Comparison of ENCODE assay signal across 22 mouse cellular contexts in the genomic region with DNA sequence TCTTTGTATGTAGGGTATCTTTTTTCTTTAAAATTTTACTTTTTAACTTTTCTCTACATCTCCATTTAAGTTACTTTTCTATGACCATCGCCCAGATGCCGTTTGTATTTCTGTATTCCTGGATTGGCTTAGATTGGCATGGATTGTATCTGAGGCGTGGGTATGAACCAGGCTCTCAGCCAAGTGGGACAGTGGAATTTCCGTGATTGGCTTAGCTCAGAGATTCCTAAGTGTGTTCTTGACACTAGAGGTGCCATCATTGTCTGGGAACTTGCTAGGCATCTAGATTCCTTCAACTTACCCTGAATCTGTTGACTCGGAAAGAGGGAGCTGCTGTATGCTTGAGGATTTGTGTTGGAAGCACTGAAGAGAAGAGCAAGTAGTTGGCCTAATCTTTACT. TPM values are rescaled to one million over a fixed set of nuclear protein-coding genes. Genes with fewer than 3 reads are reported as not detected.
DNase-seq lines count a peak whose midpoint lies in the region; ATAC-seq and TF ChIP-seq lines count a peak whose summit lies in the region.
"Had no signal": no experiment of that assay in that cellular context is flagged by ENCODE, and none has a peak within 500 bp of the region (broad histone marks: within the 10 kb centered on the region; RNA-seq: fewer than 3 reads in every experiment).

No protein-coding gene starts in this region.

- DNase-seq in cerebellum, postnatal 14 days = peak; percentile 34 to 61
- DNase-seq in cerebellum, adult 9-10 months = no peak
- DNase-seq in frontal cortex, postnatal 14 days (ENCODE audit: low spot score in 2 of 2) = no peak
- DNase-seq in right cerebral cortex, postnatal 10 days (ENCODE audit: low spot score in 2 of 2) = peak; percentile 48 to 55
- no peak for DNase-seq in right cerebral cortex, postnatal 36 days (ENCODE audit: low spot score in 2 of 2)
- no peak for DNase-seq in forebrain, postnatal 0 days
- DNase-seq: adrenal gland, adult 2 months; kidney, adult 2 months; kidney, postnatal 14 days; layer of hippocampus, postnatal 36 days; lung, adult 18-20 months; lung, postnatal 10 days; thymus, postnatal 4 days had no signal

- H3K4me2 ChIP-seq in forebrain, postnatal 0 days (ENCODE audit: low read depth) = peak overlapping the region; percentile 34
- no peak overlapping the region for H3K4me2 ChIP-seq in kidney, embryonic 14.5 days (replicated peaks; ENCODE audit: low read depth, low read length)
- H3K4me2 ChIP-seq: hindbrain, embryonic 15.5 days; limb, embryonic 13.5 days; liver, embryonic 12.5 days; midbrain, embryonic 11.5 days; stomach, embryonic 15.5 days had no signal

- peak; percentile 36 for ATAC-seq in frontal cortex, adult (ENCODE audit: low TSS enrichment)
- ATAC-seq in forebrain, postnatal 0 days = no peak
- no peak for ATAC-seq in kidney, embryonic 14.5 days (ENCODE audit: low FRiP score, low TSS enrichment)
- ATAC-seq: liver, embryonic 12.5 days had no signal

- no peak for TF ChIP-seq CTCF in forebrain, postnatal 0 days (IDR thresholded peaks at IDR 0.05; ENCODE audit: low read depth)

- H3K36me3 ChIP-seq in forebrain, postnatal 0 days (ENCODE audit: insufficient read depth) = peaks cover 21% of the 10 kb centered on the region
- H3K36me3 ChIP-seq in kidney, embryonic 14.5 days (ENCODE audit: control insufficient read depth, insufficient read depth, low read length) = no peaks in the 10 kb centered on the region
- H3K36me3 ChIP-seq: heart, embryonic 10.5 days; limb, embryonic 13.5 days; liver, embryonic 12.5 days; stomach, embryonic 15.5 days had no signal

- H3K4me1 ChIP-seq in forebrain, postnatal 0 days (ENCODE audit: insufficient read depth) = peaks cover 29% of the 10 kb centered on the region
- H3K4me1 ChIP-seq in kidney, embryonic 14.5 days (ENCODE audit: control insufficient read depth, insufficient read depth, low read length) = no peaks in the 10 kb centered on the region
- H3K4me1 ChIP-seq: stomach, embryonic 15.5 days had no signal

- WGBS in forebrain, postnatal 0 days = 36% methylated on average over 5 of the region's 5 CpGs
- 80% methylated on average over 5 of the region's 5 CpGs for WGBS in kidney, embryonic 14.5 days

- no peaks in the 10 kb centered on the region for H3K9me3 ChIP-seq in forebrain, postnatal 0 days (ENCODE audit: low read length)
- H3K9me3 ChIP-seq in kidney, embryonic 14.5 days (ENCODE audit: control insufficient read depth, low read length) = no peaks in the 10 kb centered on the region
- H3K9me3 ChIP-seq: heart, embryonic 10.5 days; hindbrain, embryonic 15.5 days; limb, embryonic 13.5 days; liver, embryonic 12.5 days; stomach, embryonic 15.5 days had no signal

- no peak overlapping the region for H3K4me3 ChIP-seq in forebrain, postnatal 0 days (ENCODE audit: low read depth, low read length)
- H3K4me3 ChIP-seq in kidney, embryonic 14.5 days (ENCODE audit: low read length) = no peak overlapping the region
- H3K4me3 ChIP-seq: heart, embryonic 10.5 days; hindbrain, embryonic 15.5 days; limb, embryonic 13.5 days; liver, embryonic 12.5 days; stomach, embryonic 15.5 days had no signal

- H3K27ac ChIP-seq in forebrain, postnatal 0 days (ENCODE audit: low read depth, low read length) = no peak overlapping the region
- H3K27ac ChIP-seq in kidney, embryonic 14.5 days (ENCODE audit: low read depth, low read length) = no peak overlapping the region
- H3K27ac ChIP-seq: heart, embryonic 10.5 days; hindbrain, embryonic 15.5 days; limb, embryonic 13.5 days; liver, embryonic 12.5 days; stomach, embryonic 15.5 days had no signal

- H3K27me3 ChIP-seq in forebrain, postnatal 0 days (ENCODE audit: insufficient read depth, low read length) = no peaks in the 10 kb centered on the region
- H3K27me3 ChIP-seq in kidney, embryonic 14.5 days (ENCODE audit: control insufficient read depth, insufficient read depth, low read length) = peaks cover 12% of the 10 kb centered on the region
- H3K27me3 ChIP-seq: hindbrain, embryonic 15.5 days had no signal

- no peak overlapping the region for H3K9ac ChIP-seq in forebrain, postnatal 0 days
- no peak overlapping the region for H3K9ac ChIP-seq in kidney, embryonic 14.5 days (ENCODE audit: low read depth, low read length)
- H3K9ac ChIP-seq: hindbrain, embryonic 15.5 days; limb, embryonic 13.5 days; liver, embryonic 12.5 days; stomach, embryonic 15.5 days had no signal

RNA-seq across cellular contexts. Expression of gene Slain1, which starts 5.4 kb away (rescaled TPM):
- 100 and 104 TPM in 2 replicates for total RNA-seq in forebrain, postnatal 0 days (2014; rRNA removed)
- 42.6 and 44.2 TPM in 2 replicates for polyA plus RNA-seq in forebrain, postnatal 0 days (2015; fragmentation: Nextera tagmentation; extraction: Ambion mirVana)
- 4.0 and 5.8 TPM in 2 replicates for polyA plus RNA-seq in kidney, embryonic 14.5 days (2014; fragmentation: Nextera tagmentation; extraction: Ambion mirVana)
- total RNA-seq: gastrocnemius, adult 8-10 months had no signal

Comparison
In these comparisons a context has a peak if more than half of its experiments do, and no peak if none do; other contexts are left out.
1. DNase-seq: peak in cerebellum, postnatal 14 days (2 of 2) and right cerebral cortex, postnatal 10 days (2 of 2); none in cerebellum, adult 9-10 months (single experiment), frontal cortex, postnatal 14 days (0 of 2), right cerebral cortex, postnatal 36 days (0 of 2) and forebrain, postnatal 0 days (single experiment).